Mouse (Mus musculus) lung, postnatal 0 days (tissue): Measurements from ENCODE around the gene Slc7a5. TPM values are rescaled to one million over a fixed set of nuclear protein-coding genes. Genes with fewer than 3 reads are reported as not detected.
A peak's percentile ranks its signal among the peaks of the same experiment; 100 is the strongest.

Source experiments
- ATAC-seq: fragments of 200-750 bp; cut with Nextera tagmentation; 2 replicates; pipeline ENCODE4 v1.8.0; 2017; ENCODE audit warnings: moderate library complexity
- DNase-seq: peaks from one replicate; pipeline ENCODE4 v3.0.0-alpha.2; 2016; ENCODE audit warnings: low spot score
- H3K27ac ChIP-seq: fragments of 300-500 bp; sonication (generic); 2 replicates; pipeline ENCODE4 v1.5.1; 2014; ENCODE audit warnings: antibody characterized with exemption, mild to moderate bottlenecking, low read length, mixed read lengths
- H3K27me3 ChIP-seq: fragments of 300-500 bp; sonication (generic); replicated peaks from 2 replicates; pipeline ENCODE4 v1.6.1; 2014; ENCODE audit warnings: low read length, mixed read lengths; ENCODE audit not compliant: insufficient read depth
- H3K36me3 ChIP-seq: fragments of 300-500 bp; sonication (generic); 2 replicates; pipeline ENCODE4 v1.6.1; 2014; ENCODE audit warnings: low read length, mixed read lengths; ENCODE audit not compliant: insufficient read depth
- H3K4me1 ChIP-seq: fragments of 300-500 bp; sonication (generic); 2 replicates; pipeline ENCODE4 v1.6.1; 2014; ENCODE audit warnings: antibody characterized with exemption, low read depth, low read length, mixed read lengths; ENCODE audit not compliant: insufficient read depth
- H3K4me2 ChIP-seq: fragments of 300-500 bp; sonication (generic); replicated peaks from 2 replicates; pipeline ENCODE4 v1.6.1; 2014; ENCODE audit warnings: low read depth, mild to moderate bottlenecking, low read length, moderate library complexity, mixed read lengths
- H3K4me3 ChIP-seq: fragments of 300-500 bp; sonication (generic); 2 replicates; pipeline ENCODE4 v1.5.1; 2014; ENCODE audit warnings: low read depth, low read length
- H3K9ac ChIP-seq: fragments of 300-500 bp; sonication (generic); replicated peaks from 2 replicates; pipeline ENCODE4 v1.6.1; 2014; ENCODE audit warnings: low read depth, mild to moderate bottlenecking
- H3K9me3 ChIP-seq: fragments of 300-500 bp; sonication (generic); 2 replicates; pipeline ENCODE4 v1.6.1; 2016; ENCODE audit warnings: low read length, mixed read lengths
- CTCF ChIP-seq: IDR thresholded peaks from 2 replicates; pipeline ENCODE4 v1.5.1; 2016; ENCODE audit warnings: antibody characterized with exemption, mild to moderate bottlenecking
- EP300 ChIP-seq: IDR thresholded peaks from 2 replicates; pipeline ENCODE4 v1.6.1; 2016; ENCODE audit warnings: antibody characterized with exemption, mild to moderate bottlenecking, control low read depth
- WGBS: fragments of 180-500 bp; shearing (Covaris S2); extraction: QIAGEN DNeasy Blood & Tissue Kit; methylation state at CpG from one replicate; pipeline ENCODE4 v1.1.7; 2014; 5-methylcytosine and 5-hydroxymethylcytosine counted together
- polyA plus RNA-seq: library from polyadenylated mRNA; unstranded; fragments of >200 nt; fragmentation: Nextera tagmentation; extraction: Ambion mirVana; gene quantifications from 2 replicates; pipeline ENCODE4 v1.2.1, GENCODE M21; 2015

Gene Slc7a5
- polyA plus RNA-seq, 1 experiment from 2014 or later = 7.5 TPM

DNA sequence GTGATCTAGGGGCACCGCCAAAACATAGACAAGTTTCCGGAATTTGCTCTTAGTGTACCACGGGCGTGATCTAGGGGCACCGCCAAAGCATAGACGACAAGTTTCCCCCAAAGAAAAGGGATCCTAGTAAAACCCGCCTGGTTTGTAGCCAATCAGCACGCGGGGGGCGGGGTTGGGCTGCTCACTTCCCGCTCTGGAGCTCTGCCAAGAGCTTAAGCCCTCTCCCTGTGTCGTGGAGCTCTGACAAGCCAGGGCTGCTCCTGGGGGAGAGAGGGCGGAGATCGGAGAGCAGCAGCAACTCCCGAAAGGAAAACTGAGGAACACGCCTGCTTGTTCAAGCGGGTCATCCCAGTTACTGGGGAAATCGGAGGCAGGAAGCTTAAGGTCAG, 40.3 kb upstream of the Slc7a5 start:
- no peaks in the 10 kb centered on the region for H3K36me3 ChIP-seq
- WGBS = under 1% methylated on average over 17 of the region's 18 CpGs

DNA sequence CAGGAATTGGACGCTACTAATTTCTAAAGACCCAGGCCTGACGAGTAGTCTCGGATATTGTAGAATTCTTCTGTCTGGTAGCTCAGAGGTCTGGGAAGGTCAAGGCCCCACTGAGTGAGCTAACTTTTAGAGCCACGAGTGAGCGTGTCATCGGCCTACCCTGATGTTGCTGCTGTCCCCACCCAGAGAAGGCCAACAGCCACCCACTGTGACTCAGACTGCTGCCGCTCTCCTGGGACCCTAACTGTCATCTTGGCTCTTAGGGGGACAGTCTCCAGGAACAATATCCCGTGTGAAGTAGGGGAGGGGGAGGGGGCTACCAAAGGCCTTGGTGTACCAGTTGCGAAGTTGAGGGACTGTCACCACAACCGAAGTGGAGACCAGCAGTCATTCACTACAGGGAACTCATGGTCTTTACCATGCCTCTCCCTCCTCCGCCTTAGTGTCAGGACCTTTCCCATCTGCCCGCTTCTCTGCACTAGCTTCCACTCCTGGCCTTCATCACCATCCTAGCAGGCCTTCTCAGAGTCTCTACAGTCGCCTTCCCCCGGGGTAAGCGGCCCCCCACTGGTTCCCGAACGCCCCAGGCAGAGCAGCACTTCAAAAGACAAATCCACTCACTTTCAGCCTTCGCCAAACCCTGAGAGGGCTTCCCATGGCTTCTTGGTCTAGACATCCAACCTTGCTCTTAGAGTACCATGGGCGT, 39.7 kb upstream of the Slc7a5 start:
- no peaks in the 10 kb centered on the region for H3K27me3 ChIP-seq
- no peaks in the 10 kb centered on the region for H3K9me3 ChIP-seq
- no peaks in the 10 kb centered on the region for H3K36me3 ChIP-seq
- ATAC-seq (no peak), DNase-seq (peak; percentile 36)
- H3K9ac ChIP-seq = no peak overlapping the region
- H3K4me2 ChIP-seq = peak overlapping the region; percentile 64
- peaks cover 9% of the 10 kb centered on the region; the same call in 1 of the 2 replicates for H3K4me1 ChIP-seq
- TF ChIP-seq EP300 = no peak
- TF ChIP-seq CTCF = no peak
- peak overlapping the region; percentile 27 for H3K4me3 ChIP-seq
- WGBS = 36% methylated on average over 18 of the region's 19 CpGs
- peak overlapping the region; percentile 63 for H3K27ac ChIP-seq

More for the DNA sequence above, 40.3 kb upstream of the Slc7a5 start:
- Histone ChIP-seq H3K27me3 (no peaks in the 10 kb centered on the region), H3K9me3 (no peaks in the 10 kb centered on the region), H3K4me3 (peak overlapping the region; percentile 27), H3K9ac (no peak overlapping the region), H3K4me2 (peak overlapping the region; percentile 64), H3K4me1 (peaks cover 14% of the 10 kb centered on the region; the same call in 1 of the 2 replicates), H3K27ac (peak overlapping the region; percentile 63)
- DNase-seq (peak; percentile 97), ATAC-seq (peak; percentile 21)
- TF ChIP-seq EP300 (peak; percentile 8), CTCF (no peak)

DNA sequence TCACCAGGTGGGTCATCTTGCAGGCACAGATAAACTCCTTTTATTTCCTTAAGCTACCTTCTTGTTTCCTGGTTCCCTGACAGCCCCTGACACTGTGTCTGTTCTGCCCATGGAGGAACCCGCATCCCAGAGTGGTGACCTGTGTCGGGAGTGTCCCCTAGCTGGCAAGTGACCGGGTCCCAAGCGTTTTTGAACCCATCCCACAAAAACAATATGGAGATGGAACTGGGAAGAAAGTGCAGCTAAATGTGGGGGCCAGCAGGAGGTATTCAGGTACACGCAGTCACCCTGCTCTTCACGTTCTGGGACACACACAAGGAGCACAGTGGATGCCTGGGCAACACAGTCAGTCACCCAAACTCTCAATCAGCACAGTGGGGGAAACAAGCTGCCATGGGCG, 38.9 kb upstream of the Slc7a5 start:
- 80% methylated on average over 7 of the region's 7 CpGs for WGBS
- Histone ChIP-seq H3K9me3 (no peaks in the 10 kb centered on the region), H3K9ac (no peak overlapping the region), H3K4me3 (no peak overlapping the region), H3K4me2 (no peak overlapping the region), H3K36me3 (no peaks in the 10 kb centered on the region), H3K27me3 (no peaks in the 10 kb centered on the region), H3K27ac (no peak overlapping the region), H3K4me1 (0 out of 2 replicates have a peak, but pooled peaks cover 4% of the 10 kb centered on the region)
- TF ChIP-seq CTCF (no peak), EP300 (no peak)
- no peak for DNase-seq
- no peak for ATAC-seq

DNA sequence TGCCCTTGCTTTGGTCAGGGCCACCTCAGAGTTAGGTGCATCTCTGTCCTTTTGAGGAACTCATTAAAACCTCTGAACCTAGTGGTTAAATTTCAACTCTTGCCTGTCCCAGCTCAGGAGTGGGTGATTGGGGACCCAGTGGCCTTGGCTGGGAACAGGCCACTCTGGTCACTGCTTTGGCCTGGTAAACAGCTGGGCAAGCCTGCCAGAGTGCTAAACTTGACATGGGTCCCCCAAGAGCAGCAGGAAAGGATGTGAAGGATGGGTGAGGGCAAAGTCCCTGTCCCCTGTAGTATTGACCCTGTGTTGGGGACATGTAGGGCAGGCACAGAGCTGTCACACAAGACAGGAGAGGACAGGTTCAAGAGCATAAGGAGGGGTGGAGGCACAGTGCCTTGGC, 37.3 kb upstream of the Slc7a5 start, which contains the start of gene Car5a:
TSS of gene Car5a (minus strand) at position 74 of the 400 bp plus-strand sequence.
- Histone ChIP-seq H3K4me2 (no peak within 1 kb of the TSS), H3K9ac (no peak within 1 kb of the TSS), H3K36me3 (no peaks in the 10 kb centered on the region), H3K4me3 (no peak within 1 kb of the TSS), H3K27ac (no peak within 1 kb of the TSS), H3K27me3 (no peaks in the 10 kb centered on the region), H3K9me3 (no peaks in the 10 kb centered on the region), H3K4me1 (0 out of 2 replicates have a peak, but pooled peaks cover 4% of the 10 kb centered on the region)
- ATAC-seq = no peak
- TF ChIP-seq EP300 (no peak), CTCF (no peak)
- DNase-seq = no peak

DNA sequence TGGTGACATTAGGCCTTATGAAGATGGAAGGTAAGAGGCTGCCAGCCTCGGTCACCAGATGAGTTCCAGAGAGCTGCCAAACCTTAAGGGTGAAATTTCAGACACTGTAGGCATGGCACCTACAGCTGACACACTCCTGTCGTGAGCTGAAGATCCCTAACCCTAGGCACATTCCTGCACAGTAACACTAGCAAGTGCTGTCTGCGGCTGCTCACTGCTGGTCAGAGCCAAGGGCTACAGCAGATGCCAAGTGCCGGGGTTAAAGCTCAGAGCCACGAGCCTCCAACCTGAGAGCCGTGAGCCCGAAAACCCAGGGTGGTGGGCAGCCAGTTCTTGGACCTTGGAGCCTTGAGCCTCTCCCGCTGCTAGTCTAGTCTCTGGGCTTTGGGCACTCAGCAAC, 36.2 kb upstream of the Slc7a5 start:
- Histone ChIP-seq H3K27ac (no peak overlapping the region), H3K36me3 (no peaks in the 10 kb centered on the region), H3K4me1 (0 out of 2 replicates have a peak, but pooled peaks cover 4% of the 10 kb centered on the region), H3K9me3 (no peaks in the 10 kb centered on the region), H3K27me3 (no peaks in the 10 kb centered on the region), H3K4me2 (no peak overlapping the region), H3K4me3 (no peak overlapping the region), H3K9ac (no peak overlapping the region)
- WGBS = 70% methylated on average over 8 of the region's 8 CpGs
- TF ChIP-seq CTCF (no peak), EP300 (no peak)
- no peak for DNase-seq
- ATAC-seq = no peak

DNA sequence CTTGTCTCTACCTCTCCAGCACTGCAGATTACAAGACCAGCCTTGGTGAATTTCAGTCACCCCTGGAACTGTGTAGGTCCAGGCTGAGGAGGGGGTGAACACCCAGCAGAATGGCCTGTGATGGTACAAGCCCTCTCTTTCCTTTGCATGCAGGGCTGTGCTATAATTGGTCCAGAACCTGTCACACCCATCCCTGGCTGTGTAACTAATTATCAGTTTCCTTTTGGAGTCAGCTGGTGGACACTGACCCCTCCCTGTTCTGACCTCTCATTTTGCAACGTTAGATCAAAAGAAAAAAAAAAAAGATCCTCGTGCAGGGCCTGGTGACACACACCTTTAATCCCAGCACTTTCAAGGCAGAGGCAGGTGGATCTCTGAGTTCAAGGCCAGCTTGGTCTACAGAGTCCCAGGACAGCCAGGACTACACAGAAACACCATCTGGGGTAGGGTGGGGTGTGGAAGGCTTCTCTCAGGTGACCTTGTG, 35.6 kb upstream of the Slc7a5 start:
- no peak for TF ChIP-seq EP300
- TF ChIP-seq CTCF = no peak
- no peaks in the 10 kb centered on the region for H3K9me3 ChIP-seq
- no peak overlapping the region for H3K4me2 ChIP-seq
- H3K9ac ChIP-seq = no peak overlapping the region
- H3K4me3 ChIP-seq = no peak overlapping the region
- H3K36me3 ChIP-seq = no peaks in the 10 kb centered on the region
- 29% methylated on average over 2 of the region's 2 CpGs for WGBS
- no peaks in the 10 kb centered on the region for H3K27me3 ChIP-seq
- H3K27ac ChIP-seq = no peak overlapping the region
- H3K4me1 ChIP-seq = no peaks in the 10 kb centered on the region
- no peak for ATAC-seq
- peak; percentile 4 for DNase-seq
